ENCODE assay signal across 10 mouse cellular contexts in the genomic region with DNA sequence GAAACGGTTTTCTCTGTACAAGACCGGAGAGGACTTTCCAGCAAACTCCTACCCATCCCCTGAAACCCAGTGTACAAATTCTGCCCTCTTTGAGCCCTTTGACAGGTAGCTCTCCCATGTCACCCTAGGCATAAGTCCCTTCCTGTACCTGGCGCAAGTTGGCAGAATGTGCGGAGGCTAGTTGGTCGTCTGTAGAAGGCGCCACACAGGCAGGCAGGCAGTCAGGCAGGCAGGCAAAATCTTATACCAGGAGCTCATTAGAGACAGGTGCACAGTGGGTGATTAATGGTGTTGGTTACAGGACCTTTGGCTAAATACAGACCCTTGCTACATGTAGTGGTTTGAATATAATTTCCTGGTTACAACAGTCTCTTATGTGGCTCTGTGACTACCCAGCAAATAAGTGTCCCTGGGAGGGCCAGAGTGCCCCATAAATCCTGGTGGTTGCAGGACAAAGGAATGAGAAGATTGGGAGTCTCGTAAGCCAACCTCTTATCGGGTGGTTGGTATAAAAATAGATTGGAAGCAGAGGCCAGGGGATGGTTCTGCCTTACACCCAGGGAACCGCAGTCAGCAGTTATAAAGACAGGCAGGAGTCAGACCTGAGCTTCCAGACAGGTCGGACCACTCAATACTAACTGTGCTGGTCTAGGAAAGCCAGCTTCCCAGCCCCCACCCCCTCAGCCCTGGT. TPM values are rescaled to one million over a fixed set of nuclear protein-coding genes. Genes with fewer than 3 reads are reported as not detected.
DNase-seq lines count a peak whose midpoint lies in the region.
"Had no signal": no experiment of that assay in that cellular context is flagged by ENCODE, and none has a peak within 500 bp of the region (broad histone marks: within the 10 kb centered on the region; RNA-seq: fewer than 3 reads in every experiment).

No protein-coding gene starts in this region.

- intact Hi-C loops in heart, postnatal 36 days (cut with DNase I) = loop anchor here (2.0 kb wide), 2 partner anchors 15 to 53 kb away; no protein-coding TSS in a partner anchor

- peaks cover 4% of the 10 kb centered on the region for H3K9me3 ChIP-seq in embryonic facial prominence, embryonic 10.5 days

- peaks cover 3% of the 10 kb centered on the region; the same call in 1 of the 2 replicates for H3K36me3 ChIP-seq in embryonic facial prominence, embryonic 10.5 days (replicated peaks)
- no peaks in the 10 kb centered on the region for H3K36me3 ChIP-seq in macrophage (ENCODE audit: inconsistent target)

- H3K27me3 ChIP-seq in embryonic facial prominence, embryonic 10.5 days (replicated peaks; ENCODE audit: low read depth, poor library complexity, severe bottlenecking) = peaks cover 22% of the 10 kb centered on the region

- H3K4me1 ChIP-seq in embryonic facial prominence, embryonic 10.5 days = peaks cover 34% of the 10 kb centered on the region

- WGBS in embryonic facial prominence, embryonic 10.5 days = 78% methylated on average over 10 of the region's 10 CpGs
- WGBS in macrophage (ENCODE audit: missing documents) = 57% methylated on average over 10 of the region's 10 CpGs

- H3K79me2 ChIP-seq in macrophage (ENCODE audit: inconsistent target) = peaks cover 61% of the 10 kb centered on the region

- peak overlapping the region; percentile 70 for H3K4me3 ChIP-seq in embryonic facial prominence, embryonic 10.5 days
- peak overlapping the region; percentile 75; the same call in 1 of the 2 replicates for H3K4me3 ChIP-seq in macrophage (ENCODE audit: inconsistent target)

- H3K27ac ChIP-seq in embryonic facial prominence, embryonic 10.5 days (replicated peaks) = no peak overlapping the region; the same call in 1 of the 2 replicates
- H3K27ac ChIP-seq in macrophage = no peak overlapping the region

- peak; percentile 42 for DNase-seq in Muller cell, postnatal 12 days (ENCODE audit: inconsistent ontology term)
- no peak for DNase-seq in embryonic facial prominence, embryonic 10.5 days (ENCODE audit: low spot score)
- peak; percentile 25 to 26 for DNase-seq in heart, postnatal 36 days
- DNase-seq in adrenal gland, adult 18-20 months (ENCODE audit: low spot score in 2 of 2) = no peak
- DNase-seq in urinary bladder, postnatal 36 days (ENCODE audit: low spot score in 2 of 2) = no peak
- DNase-seq in ovary, adult 18-20 months (ENCODE audit: low spot score) = no peak

RNA-seq across cellular contexts. Expression of gene Lrrfip1, which starts 1.5 kb away (rescaled TPM):
- polyA plus RNA-seq in embryonic facial prominence, embryonic 10.5 days (2016; fragmentation: Nextera tagmentation; extraction: Ambion mirVana) = 22.5 and 25.7 TPM in 2 replicates
- total RNA-seq in heart, postnatal 36 days (2021) = 10 to 100 TPM; 69.1 to 80.9 TPM
- 1,000 to 10,000 TPM in 1 of 26 experiments, 100 to 1,000 TPM in 24, 10 to 100 TPM in 1; 83.2 to 1,087 (median 200) TPM for total RNA-seq in macrophage (2018; cell fraction: chromatin; rRNA removed)
- total RNA-seq in macrophage (2018; cell fraction: cytosol; rRNA removed) = 100 to 1,000 TPM in 5 of 26 experiments, 10 to 100 TPM in 21; 53.9 to 309 (median 75.0) TPM
- 100 to 1,000 TPM in 19 of 26 experiments, 10 to 100 TPM in 7; 79.7 to 456 (median 123) TPM for total RNA-seq in macrophage (2018; cell fraction: nucleus; rRNA removed)
- 58.8 to 94.9 TPM (median 88.9 TPM) in 3 replicates for polyA plus RNA-seq in macrophage (2018)
- total RNA-seq in adrenal gland, adult 18-20 months (2021) = 10 to 100 TPM; 48.2 to 53.4 TPM

RNA-seq across cellular contexts. Expression of gene Rab17, which starts 30.6 kb away (rescaled TPM):
- 0.39 and 0.44 TPM in 2 replicates for polyA plus RNA-seq in embryonic facial prominence, embryonic 10.5 days (2016; fragmentation: Nextera tagmentation; extraction: Ambion mirVana)
- total RNA-seq in heart, postnatal 36 days (2021) = 1 to 10 TPM; 2.0 to 2.1 TPM
- not detected for total RNA-seq in macrophage (2018; cell fraction: chromatin; rRNA removed)
- under 1 TPM in 5 of 26 experiments, not detected in 21; 0.05 to 0.18 (median 0.17) TPM for total RNA-seq in macrophage (2018; cell fraction: cytosol; rRNA removed)
- under 1 TPM in 1 of 26 experiments, not detected in 25; 0.89 TPM for total RNA-seq in macrophage (2018; cell fraction: nucleus; rRNA removed)
- polyA plus RNA-seq in macrophage (2018) = not detected in 3 replicates
- not detected for total RNA-seq in adrenal gland, adult 18-20 months (2021)
- polyA plus RNA-seq: activated CD4-positive, CD25-positive, alpha-beta regulatory T cell, adult 4 months had no signal

RNA-seq across cellular contexts. Expression of gene Prlh, which starts 47.1 kb away (rescaled TPM):
- polyA plus RNA-seq in embryonic facial prominence, embryonic 10.5 days (2016; fragmentation: Nextera tagmentation; extraction: Ambion mirVana) = not detected in 2 replicates
- total RNA-seq in heart, postnatal 36 days (2021) = not detected
- not detected for total RNA-seq in macrophage (2018; cell fraction: chromatin; rRNA removed)
- not detected for total RNA-seq in macrophage (2018; cell fraction: cytosol; rRNA removed)
- total RNA-seq in macrophage (2018; cell fraction: nucleus; rRNA removed) = not detected
- not detected in 3 replicates for polyA plus RNA-seq in macrophage (2018)
- not detected for total RNA-seq in adrenal gland, adult 18-20 months (2021)
- polyA plus RNA-seq: activated CD4-positive, CD25-positive, alpha-beta regulatory T cell, adult 4 months; liver, embryonic 16.5 days; testis, adult 2 months had no signal

Comparison
In these comparisons a context has a peak if more than half of its experiments do, and no peak if none do; other contexts are left out.
1. DNase-seq: peak in Muller cell, postnatal 12 days (single experiment) and heart, postnatal 36 days (2 of 2); none in embryonic facial prominence, embryonic 10.5 days (single experiment), adrenal gland, adult 18-20 months (0 of 2), urinary bladder, postnatal 36 days (0 of 2) and ovary, adult 18-20 months (single experiment).